ENCODE assay signal across 16 mouse cellular contexts in the genomic region with DNA sequence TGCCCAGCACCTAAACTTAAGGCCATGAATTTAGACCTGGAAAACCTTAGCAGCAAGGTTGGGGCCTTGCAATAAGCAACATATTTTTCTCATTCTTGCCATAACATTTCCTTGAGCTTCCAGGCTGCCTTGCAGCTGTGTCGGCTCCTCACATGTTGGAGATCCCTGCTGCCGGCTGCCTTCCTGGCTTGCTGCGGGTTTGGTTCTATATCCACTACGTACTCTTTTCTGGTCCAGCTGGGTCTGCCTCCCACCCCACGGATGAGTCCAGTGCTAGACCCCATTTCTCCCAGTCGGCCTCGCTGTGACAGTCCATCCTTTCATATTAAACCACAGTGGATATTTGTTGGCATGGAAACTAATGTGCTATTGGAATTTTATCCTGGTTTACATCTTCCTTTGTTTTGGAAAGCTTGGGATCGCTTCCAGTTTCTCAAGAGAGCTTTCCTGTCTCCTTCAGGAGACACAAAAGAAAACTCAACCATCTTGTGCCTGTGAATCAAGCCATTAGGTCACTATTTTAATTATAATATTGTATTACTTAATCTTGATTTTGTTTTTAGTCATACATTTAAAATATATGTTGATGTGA. TPM values are rescaled to one million over a fixed set of nuclear protein-coding genes. Genes with fewer than 3 reads are reported as not detected.
DNase-seq lines count a peak whose midpoint lies in the region; ATAC-seq and TF ChIP-seq lines count a peak whose summit lies in the region.
"Had no signal": no experiment of that assay in that cellular context is flagged by ENCODE, and none has a peak within 500 bp of the region (broad histone marks: within the 10 kb centered on the region; RNA-seq: fewer than 3 reads in every experiment).

No protein-coding gene starts in this region.

- peak; percentile 11; the same call in 1 of the 2 replicates for ATAC-seq in limb, embryonic 14.5 days (ENCODE audit: low FRiP score, low read depth)
- no peak for ATAC-seq in intestine, embryonic 15.5 days
- ATAC-seq in stomach, embryonic 14.5 days (ENCODE audit: insufficient number of reproducible peaks, insufficient read depth, low FRiP score, low read depth), result no peak

- H3K27me3 ChIP-seq in limb, embryonic 14.5 days (ENCODE audit: control insufficient read depth, insufficient read depth, low read length), result no peaks in the 10 kb centered on the region
- H3K27me3 ChIP-seq in limb, embryonic 10.5 days (ENCODE audit: low read depth, poor library complexity, severe bottlenecking), result peaks cover 41% of the 10 kb centered on the region
- H3K27me3 ChIP-seq in intestine, embryonic 15.5 days (replicated peaks), result no peaks in the 10 kb centered on the region
- H3K27me3 ChIP-seq in stomach, embryonic 14.5 days (ENCODE audit: control insufficient read depth, insufficient read depth, low read length), result no peaks in the 10 kb centered on the region

- no peaks in the 10 kb centered on the region for H3K36me3 ChIP-seq in limb, embryonic 14.5 days (ENCODE audit: control insufficient read depth, insufficient read depth, low read length)
- no peaks in the 10 kb centered on the region for H3K36me3 ChIP-seq in limb, embryonic 10.5 days
- H3K36me3 ChIP-seq in intestine, embryonic 15.5 days, result no peaks in the 10 kb centered on the region
- H3K36me3 ChIP-seq in stomach, embryonic 14.5 days (ENCODE audit: control insufficient read depth, insufficient read depth, low read length), result no peaks in the 10 kb centered on the region
- H3K36me3 ChIP-seq: G1E; midbrain, embryonic 10.5 days had no signal

- no peak overlapping the region for H3K4me3 ChIP-seq in gastrocnemius, adult 2 months
- no peak overlapping the region for H3K4me3 ChIP-seq in limb, embryonic 14.5 days (replicated peaks; ENCODE audit: low read length)
- no peak overlapping the region for H3K4me3 ChIP-seq in limb, embryonic 10.5 days
- no peak overlapping the region for H3K4me3 ChIP-seq in intestine, embryonic 15.5 days (replicated peaks)
- H3K4me3 ChIP-seq in stomach, embryonic 14.5 days (ENCODE audit: low read depth, low read length), result no peak overlapping the region
- H3K4me3 ChIP-seq: midbrain, embryonic 10.5 days; myocyte had no signal

- no peak for TF ChIP-seq CTCF in gastrocnemius, adult 2 months (IDR thresholded peaks at IDR 0.05)

- 65% methylated on average over 8 of the region's 8 CpGs for WGBS in limb, embryonic 14.5 days
- 77% methylated on average over 8 of the region's 8 CpGs for WGBS in limb, embryonic 10.5 days
- 35% methylated on average over 8 of the region's 8 CpGs for WGBS in intestine, embryonic 15.5 days
- WGBS in stomach, embryonic 14.5 days, result 32% methylated on average over 8 of the region's 8 CpGs

- DNase-seq in gastrocnemius, adult 2 months, result no peak
- no peak for DNase-seq in gastrocnemius, postnatal 4 days (ENCODE audit: low spot score in 2 of 2)
- DNase-seq in limb, embryonic 14.5 days (ENCODE audit: low spot score), result peak; percentile 12
- no peak for DNase-seq in limb, embryonic 10.5 days (ENCODE audit: low spot score)
- DNase-seq in spleen, postnatal 36 days (ENCODE audit: low spot score in 2 of 2), result no peak
- DNase-seq: adrenal gland, adult 8-10 months; cerebellum, adult 9-10 months; gastrocnemius, postnatal 36 days; kidney, postnatal 36 days; layer of hippocampus, postnatal 36 days; spleen, adult 18-20 months had no signal

- H3K4me2 ChIP-seq in limb, embryonic 14.5 days (replicated peaks; ENCODE audit: low read depth, low read length, severe bottlenecking), result no peak overlapping the region
- H3K4me2 ChIP-seq in intestine, embryonic 15.5 days (replicated peaks), result 0 out of 2 replicates have a peak overlapping the region, but pooled peaks have one; percentile 14
- H3K4me2 ChIP-seq in stomach, embryonic 14.5 days (replicated peaks; ENCODE audit: low read depth, low read length), result no peak overlapping the region; the same call in 1 of the 2 replicates

- H3K4me1 ChIP-seq in limb, embryonic 14.5 days (ENCODE audit: control insufficient read depth, insufficient read depth, low read length), result peaks cover 26% of the 10 kb centered on the region
- peaks cover 43% of the 10 kb centered on the region for H3K4me1 ChIP-seq in limb, embryonic 10.5 days
- H3K4me1 ChIP-seq in intestine, embryonic 15.5 days (replicated peaks), result peaks cover 41% of the 10 kb centered on the region
- H3K4me1 ChIP-seq in stomach, embryonic 14.5 days (ENCODE audit: control insufficient read depth, insufficient read depth, low read length), result peaks cover 31% of the 10 kb centered on the region

- no peak for TF ChIP-seq POLR2A in limb, embryonic 14.5 days (IDR thresholded peaks at IDR 0.05; ENCODE audit: borderline replicate concordance, extremely low read depth, insufficient read depth, insufficient read length)

- no peaks in the 10 kb centered on the region for H3K9me3 ChIP-seq in limb, embryonic 14.5 days (ENCODE audit: control insufficient read depth, low read length)
- H3K9me3 ChIP-seq in limb, embryonic 10.5 days (replicated peaks), result no peaks in the 10 kb centered on the region
- no peaks in the 10 kb centered on the region for H3K9me3 ChIP-seq in intestine, embryonic 15.5 days
- H3K9me3 ChIP-seq in stomach, embryonic 14.5 days (ENCODE audit: control insufficient read depth, low read depth, low read length), result no peaks in the 10 kb centered on the region
- H3K9me3 ChIP-seq: midbrain, embryonic 10.5 days had no signal

- intact Hi-C loops in gastrocnemius, adult 2 months (cut with DNase I), result loop anchor here (5.0 kb wide), 1 partner anchor 61 kb away; no protein-coding TSS in a partner anchor

- H3K9ac ChIP-seq in limb, embryonic 14.5 days (ENCODE audit: low read depth, low read length, severe bottlenecking), result no peak overlapping the region
- H3K9ac ChIP-seq in intestine, embryonic 15.5 days, result no peak overlapping the region
- H3K9ac ChIP-seq in stomach, embryonic 14.5 days (replicated peaks; ENCODE audit: low read depth, low read length), result no peak overlapping the region

- H3K27ac ChIP-seq in gastrocnemius, adult 2 months, result peak overlapping the region; percentile 54
- no peak overlapping the region for H3K27ac ChIP-seq in limb, embryonic 14.5 days (replicated peaks; ENCODE audit: low read depth, low read length)
- H3K27ac ChIP-seq in limb, embryonic 10.5 days, result no peak overlapping the region
- peak overlapping the region; percentile 33; the same call in 1 of the 2 replicates for H3K27ac ChIP-seq in intestine, embryonic 15.5 days
- H3K27ac ChIP-seq in stomach, embryonic 14.5 days (ENCODE audit: low read length), result peak overlapping the region; percentile 61; the same call in 1 of the 2 replicates
- H3K27ac ChIP-seq: midbrain, embryonic 10.5 days had no signal

RNA-seq across cellular contexts. Expression of gene Pcnx, which starts 1.7 kb away (rescaled TPM):
- total RNA-seq in gastrocnemius, adult 2 months (2021), result 10 to 100 TPM; 50.3 to 51.3 TPM
- 10 to 100 TPM; 56.4 to 66.9 TPM for total RNA-seq in gastrocnemius, postnatal 4 days (2021)
- polyA plus RNA-seq in limb, embryonic 14.5 days (2012; rRNA removed), result 32.5 and 36.6 TPM in 2 replicates
- 18.4 and 20.0 TPM in 2 replicates for polyA plus RNA-seq in limb, embryonic 14.5 days (2014; fragmentation: Nextera tagmentation; extraction: Ambion mirVana)
- 6.6 and 8.3 TPM in 2 replicates for polyA plus RNA-seq in limb, embryonic 10.5 days (2016; fragmentation: Nextera tagmentation; extraction: Ambion mirVana)
- polyA plus RNA-seq in intestine, embryonic 15.5 days (2015; fragmentation: Nextera tagmentation; extraction: Ambion mirVana), result 6.8 and 11.6 TPM in 2 replicates
- 17.4 and 22.6 TPM in 2 replicates for polyA plus RNA-seq in stomach, embryonic 14.5 days (2014; fragmentation: Nextera tagmentation; extraction: Ambion mirVana)
- polyA plus RNA-seq: G1E had no signal

Comparison
In these comparisons a context has a peak if more than half of its experiments do, and no peak if none do; other contexts are left out.
1. H3K27ac ChIP-seq: peak in gastrocnemius, adult 2 months (single experiment), intestine, embryonic 15.5 days (single experiment) and stomach, embryonic 14.5 days (single experiment); none in limb, embryonic 14.5 days (single experiment) and limb, embryonic 10.5 days (single experiment).